Mouse (Mus musculus) c-Kit-negative CD71-positive TER-119-positive erythroid progenitor cells, embryonic 14.5 days (primary cell): Measurements from ENCODE around the gene Ankrd44.

Experiments
- DNase-seq: peaks from one replicate; pipeline ENCODE4 v3.0.0-alpha.2; 2013; ENCODE audit warnings: low read depth, low spot score

Gene Ankrd44

DNA sequence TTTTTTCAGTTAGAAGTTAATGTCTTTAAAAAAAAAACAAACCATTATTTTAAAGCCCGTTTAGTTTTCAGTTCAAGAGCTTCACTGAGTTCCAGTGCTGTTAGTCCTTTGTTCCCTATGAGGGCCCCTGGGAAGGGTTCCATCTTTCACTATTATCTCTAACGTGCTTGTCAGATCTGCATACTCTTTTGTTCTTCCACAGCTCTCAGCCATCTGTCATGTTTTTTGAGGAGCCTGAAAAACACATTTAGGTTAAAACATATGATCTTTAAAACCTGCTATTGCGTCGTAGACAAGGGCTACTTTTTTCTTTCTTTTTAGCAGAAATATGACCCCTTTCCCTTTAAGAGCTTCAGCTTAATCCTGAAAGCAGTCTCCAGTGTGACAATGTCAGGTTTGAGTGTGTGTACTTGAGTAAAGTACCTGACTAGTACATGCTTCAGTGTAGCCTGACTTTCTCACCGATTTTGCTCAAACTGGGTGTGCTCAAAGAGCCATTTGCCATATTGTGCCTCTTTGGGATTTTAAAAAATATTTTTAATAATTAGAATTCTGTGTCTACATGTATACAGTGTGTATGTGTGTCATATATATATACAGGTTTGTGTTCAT is 285.9 kb downstream of the Ankrd44 start:
- no peak for DNase-seq

DNA sequence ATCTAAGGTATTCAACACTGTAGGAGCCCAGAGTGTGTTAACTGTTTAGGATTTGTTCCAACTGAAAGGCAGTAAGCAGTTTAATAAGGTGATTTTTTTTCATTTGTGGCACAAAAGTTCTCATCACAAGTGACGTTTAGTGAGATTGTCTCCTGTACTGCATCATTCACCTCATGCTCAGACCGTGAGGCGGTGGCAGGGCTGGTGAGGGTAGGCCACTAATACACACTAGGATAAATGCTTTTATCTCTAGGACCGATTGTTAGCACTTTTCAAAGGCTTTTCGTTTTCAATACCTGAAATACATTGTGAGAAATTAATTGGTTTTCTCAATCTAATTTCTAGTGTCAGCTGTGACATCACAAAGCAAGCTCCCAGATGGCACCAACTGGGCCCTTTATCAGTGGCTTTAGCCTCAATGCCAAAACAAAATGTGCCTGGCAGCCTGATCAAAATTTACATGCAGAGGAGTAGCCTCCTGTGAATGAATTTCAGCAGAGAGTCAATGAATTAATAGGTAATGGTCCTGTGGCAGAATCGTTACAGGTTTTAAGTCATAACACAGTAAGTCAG is 286.6 kb downstream of the Ankrd44 start:
- DNase-seq: no peak

DNA sequence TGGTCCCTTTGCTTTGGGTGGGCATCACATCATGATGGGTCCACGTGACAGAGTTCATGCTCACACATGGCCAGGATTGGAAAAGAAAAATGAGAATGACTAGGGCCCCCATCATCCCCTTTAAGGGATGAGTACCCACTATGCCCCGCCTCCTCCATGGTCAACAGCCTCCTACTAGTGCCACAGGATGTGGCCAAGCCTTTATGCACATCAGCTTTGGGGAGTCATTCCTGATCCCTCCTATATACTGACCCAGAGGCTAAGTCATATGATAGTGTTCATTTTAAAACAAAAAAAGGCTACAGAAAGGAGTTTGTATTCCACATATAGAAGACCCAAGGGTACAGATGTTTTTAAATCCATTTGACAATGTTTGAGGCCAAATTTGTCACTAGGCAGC is 287.1 kb downstream of the Ankrd44 start:
- no peak for DNase-seq

- no peak for DNase-seq
Observed at GRCm38 (mm10) chr1:54637340-54637739, 288.8 kb downstream of the Ankrd44 start.

DNA sequence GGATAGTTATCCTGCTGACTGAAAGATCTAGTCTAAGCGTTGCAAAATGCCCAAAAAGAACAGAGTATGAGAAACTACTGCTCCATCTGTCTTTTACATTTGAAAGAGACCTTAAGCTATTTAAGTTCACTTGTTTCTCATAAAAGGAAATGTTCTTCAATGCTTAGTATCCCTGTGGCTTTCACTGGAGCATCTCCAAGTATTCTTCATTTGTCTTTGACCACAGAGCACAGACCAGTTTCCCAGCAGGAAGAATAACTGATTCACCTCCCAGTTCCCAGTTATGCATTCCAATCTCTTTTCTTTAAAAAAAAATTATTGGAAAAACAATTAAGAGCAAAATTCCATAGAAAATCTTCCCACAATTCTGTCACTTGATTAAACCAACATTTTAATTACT is 297.1 kb downstream of the Ankrd44 start:
- DNase-seq: no peak

- DNase-seq: no peak
Observed at GRCm38 (mm10) chr1:54614963-54615362, 311.2 kb downstream of the Ankrd44 start.

DNA sequence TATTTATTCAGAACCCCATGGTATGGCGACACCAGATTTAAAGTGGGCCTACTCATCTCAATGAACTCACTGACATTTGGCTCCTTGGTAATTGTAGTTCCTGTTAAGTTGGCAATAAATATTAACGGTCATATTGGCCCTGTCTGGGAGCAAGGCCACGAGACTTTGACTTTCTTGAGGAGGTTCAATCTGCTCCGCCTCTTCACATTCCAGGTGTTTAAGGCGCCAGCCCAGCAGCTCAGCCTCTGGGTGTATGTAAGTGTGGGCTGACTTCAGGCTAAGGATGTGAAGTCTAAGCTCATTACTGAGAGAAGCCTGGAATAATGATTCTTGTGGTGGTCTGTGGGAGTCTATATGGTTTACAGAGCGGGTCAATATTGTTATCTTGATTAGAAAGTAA is 313.8 kb downstream of the Ankrd44 start:
- no peak for DNase-seq

DNA sequence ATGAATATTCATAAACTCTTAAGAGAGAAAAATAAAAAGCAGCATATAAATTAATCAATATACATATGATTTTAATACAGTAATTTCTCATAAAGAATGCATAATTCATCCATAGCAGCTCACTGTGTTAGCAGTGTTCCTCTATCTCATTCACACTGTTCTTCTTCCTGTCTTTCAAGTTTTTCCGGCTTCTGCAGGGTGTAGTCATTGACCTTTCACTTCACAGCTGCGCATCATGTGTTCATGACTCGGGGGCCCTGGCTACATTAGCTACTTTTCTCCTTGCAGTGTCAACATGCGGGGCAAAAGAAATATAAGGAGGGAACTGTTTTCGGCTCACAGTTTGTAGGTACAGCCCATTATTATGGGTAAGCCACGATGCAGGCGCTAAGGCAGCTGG is 314.3 kb downstream of the Ankrd44 start:
- no peak for DNase-seq

DNA sequence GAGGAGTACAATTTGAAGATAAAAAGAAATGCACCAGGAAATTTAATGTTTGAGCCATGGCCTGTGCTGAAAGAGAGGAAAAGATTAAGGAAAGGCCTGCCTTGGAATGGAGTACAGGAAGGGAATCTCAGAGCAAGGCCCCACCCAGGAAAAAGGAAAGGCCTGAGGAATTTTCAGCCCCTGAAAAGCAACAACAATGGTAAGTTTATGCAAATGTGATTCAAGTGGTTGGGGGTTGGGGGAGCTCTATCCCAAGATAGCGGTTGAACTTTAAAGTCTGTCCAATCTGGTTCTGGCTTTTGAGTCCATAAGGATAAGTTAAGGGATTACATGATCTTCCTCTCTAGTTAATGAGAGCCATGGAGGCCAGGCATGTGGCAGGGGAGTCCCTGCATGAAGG is 319.3 kb downstream of the Ankrd44 start:
- DNase-seq: no peak

- no peak for DNase-seq
Observed at GRCm38 (mm10) chr1:54601692-54602091, 324.5 kb downstream of the Ankrd44 start.

DNA sequence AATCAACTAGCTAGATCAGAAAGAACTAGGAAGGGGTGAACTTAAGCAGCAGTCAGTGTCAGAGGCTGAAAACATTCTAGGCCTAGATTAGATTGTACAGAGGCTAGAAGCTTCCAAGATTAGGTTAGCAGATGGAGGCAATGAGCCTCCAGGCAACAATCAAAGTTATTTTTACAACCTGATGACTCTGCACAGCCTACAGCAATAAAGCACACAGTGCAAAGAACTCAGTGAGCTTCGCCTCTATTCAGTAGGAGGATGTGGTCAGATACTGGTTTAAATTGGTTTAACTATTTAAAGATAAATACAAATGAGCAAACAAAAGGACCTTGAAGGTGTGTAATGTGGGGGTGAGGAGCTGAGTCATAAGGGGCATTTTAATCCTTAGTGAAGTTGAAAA is 325.9 kb downstream of the Ankrd44 start:
- DNase-seq: no peak

DNA sequence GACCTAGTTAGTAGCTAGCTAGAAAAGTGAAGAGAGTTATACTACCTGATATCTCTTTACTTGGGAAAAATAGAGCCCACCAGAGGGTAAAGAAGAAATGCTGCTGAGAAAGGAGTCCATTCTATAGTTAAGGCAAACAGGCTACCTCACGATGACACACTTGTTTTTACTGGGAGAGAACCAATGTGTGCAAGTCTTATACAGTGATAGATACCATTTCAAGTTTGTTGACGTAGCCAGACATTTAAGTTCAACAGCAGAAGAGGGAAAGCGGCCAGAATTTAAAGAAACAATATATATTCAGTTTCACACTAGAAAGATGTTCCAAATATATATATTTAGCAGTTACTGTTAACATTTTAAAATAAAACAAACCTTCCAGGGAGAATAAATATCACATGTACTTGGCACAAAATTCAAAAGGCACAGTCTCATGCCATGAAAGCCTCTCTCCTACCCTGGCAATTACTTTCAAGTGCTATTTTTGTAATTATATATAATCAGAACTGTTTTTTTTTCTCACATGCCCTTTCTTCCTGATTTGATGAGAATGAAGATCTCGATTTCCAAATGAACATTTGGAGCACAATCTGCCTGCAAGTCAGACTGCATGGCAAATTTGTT is 328.5 kb downstream of the Ankrd44 start:
- DNase-seq: no peak

DNA sequence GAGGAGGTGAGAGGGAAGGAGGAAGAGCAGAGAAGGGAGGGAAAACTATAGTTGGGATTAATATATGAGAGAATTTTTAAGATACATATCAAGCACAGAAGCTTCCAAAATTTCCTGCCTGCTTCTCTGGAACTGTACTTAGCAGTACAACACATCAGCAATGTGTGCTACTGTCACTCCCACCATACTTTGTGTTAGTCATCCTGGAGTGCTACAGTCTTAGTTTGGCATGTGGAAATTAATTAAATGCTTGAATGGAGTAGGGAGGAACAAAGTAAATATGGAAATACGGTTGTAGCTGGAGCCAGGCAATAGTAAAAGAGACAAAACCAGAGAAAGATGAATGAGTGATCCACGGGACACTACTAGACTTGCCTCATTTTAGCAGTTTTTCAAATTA is 330.0 kb downstream of the Ankrd44 start:
- DNase-seq: no peak
